Mouse (Mus musculus): ENCODE measurements at regions not wholly inside any gene's neighbourhood (a gene's known extent, or its start where the extent isn't known, plus 50 kb on each side); places are given as distances from the start of the nearest gene placed in this dataset.

GRCm38 (mm10) chr7:129134176-129134575, 122.7 kb upstream of the Plpp4 start:
- TF ChIP-seq CTCF (IDR thresholded peaks at IDR 0.05; ENCODE audit: low read depth) (no peak), EP300 (IDR thresholded peaks at IDR 0.05; ENCODE audit: low read depth) (no peak)

Data from liver, postnatal 0 days (tissue).